Mouse (Mus musculus) activated CD4-positive, CD25-positive, alpha-beta regulatory T cell, adult 4 months (primary cell): ENCODE data around the gene Oscp1. TPM values are rescaled to one million over a fixed set of nuclear protein-coding genes. Genes with fewer than 3 reads are reported as not detected.
A peak's percentile ranks its signal among the peaks of the same experiment; 100 is the strongest.

ENCODE experiments used
- ATAC-seq: one replicate; pipeline ENCODE4 v1.8.0; 2017
- polyA plus RNA-seq, 2 experiments: library from polyadenylated mRNA; unstranded; fragments of 100-300 nt; shearing (Covaris generic); gene quantifications; one replicate each; pipeline ENCODE4 v1.2.1; 2017

The Oscp1 gene
- polyA plus RNA-seq, 2 experiments from 2014 or later, result 0.47 to 0.69 TPM

DNA sequence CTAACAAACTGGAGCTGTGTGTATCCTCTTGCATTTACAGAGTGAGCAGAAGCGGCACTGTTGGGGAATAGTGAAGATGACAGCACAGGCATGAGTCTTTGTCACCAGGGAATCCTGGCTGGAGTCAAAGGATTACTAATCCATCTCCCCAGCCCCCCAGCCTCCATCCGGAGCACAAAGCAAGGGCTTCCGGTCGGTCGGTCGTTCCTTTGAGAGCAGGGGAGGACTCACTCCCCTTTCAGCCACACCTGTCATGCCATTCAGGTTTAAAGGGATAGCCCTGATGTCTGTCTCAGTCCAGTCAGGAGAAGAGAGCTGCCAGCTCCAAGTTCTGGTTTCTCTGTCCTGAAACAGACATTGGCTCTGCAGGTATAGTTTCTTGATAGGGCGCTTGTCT lies 52.8 kb downstream of the Oscp1 start:
- peak; percentile 21 for ATAC-seq

DNA sequence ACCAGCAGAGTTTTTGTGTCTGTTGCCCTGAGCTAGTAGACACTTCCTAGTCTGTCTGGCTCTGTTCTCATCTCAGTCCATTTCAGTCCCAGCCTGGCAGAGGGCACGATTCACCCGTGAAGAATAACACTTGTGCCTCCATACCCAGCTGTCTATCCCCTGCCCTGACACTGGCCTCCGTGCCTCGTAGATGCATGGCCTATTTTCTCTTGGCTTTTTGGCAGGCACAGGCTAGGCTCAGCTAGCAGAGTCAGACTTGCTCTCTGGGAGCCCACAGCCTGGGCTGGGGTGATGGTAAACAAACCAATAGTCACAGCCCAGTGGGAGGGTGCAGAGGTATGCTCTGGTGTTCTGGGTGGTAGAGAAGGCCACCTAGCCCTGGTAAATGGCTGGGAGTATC lies 54.9 kb downstream of the Oscp1 start:
- no peak for ATAC-seq

GRCm38 (mm10) chr4:126113943-126114342 lies 55.6 kb downstream of the Oscp1 start:
- no peak for ATAC-seq

- no peak for ATAC-seq
These were observed 57.0 kb downstream of the Oscp1 start for GRCm38 (mm10) chr4:126115411-126115810.

GRCm38 (mm10) chr4:126115871-126116521 lies 57.6 kb downstream of the Oscp1 start:
- no peak for ATAC-seq

- ATAC-seq, result no peak
These were observed 58.8 kb downstream of the Oscp1 start for GRCm38 (mm10) chr4:126117116-126117515.

DNA sequence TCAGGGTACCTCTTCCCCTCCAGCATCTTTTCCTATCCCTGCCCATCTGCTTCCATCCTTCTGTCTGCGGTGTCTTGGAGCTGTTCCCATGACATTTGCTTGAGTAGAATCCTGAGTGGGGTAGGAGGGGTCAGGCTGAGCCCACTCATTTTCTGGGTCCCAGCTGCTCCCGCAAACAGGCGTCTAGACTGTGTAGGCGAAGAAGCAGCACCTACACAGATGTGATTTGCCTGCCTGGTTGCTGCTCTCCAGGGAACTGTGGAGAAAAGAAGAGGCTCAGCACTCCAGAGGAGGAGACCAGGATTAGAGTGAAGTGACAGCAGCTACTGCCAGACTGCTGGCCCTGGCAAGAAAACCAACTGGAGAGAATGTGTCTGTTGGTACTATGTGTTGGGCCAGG lies 60.3 kb downstream of the Oscp1 start:
- ATAC-seq, result no peak

DNA sequence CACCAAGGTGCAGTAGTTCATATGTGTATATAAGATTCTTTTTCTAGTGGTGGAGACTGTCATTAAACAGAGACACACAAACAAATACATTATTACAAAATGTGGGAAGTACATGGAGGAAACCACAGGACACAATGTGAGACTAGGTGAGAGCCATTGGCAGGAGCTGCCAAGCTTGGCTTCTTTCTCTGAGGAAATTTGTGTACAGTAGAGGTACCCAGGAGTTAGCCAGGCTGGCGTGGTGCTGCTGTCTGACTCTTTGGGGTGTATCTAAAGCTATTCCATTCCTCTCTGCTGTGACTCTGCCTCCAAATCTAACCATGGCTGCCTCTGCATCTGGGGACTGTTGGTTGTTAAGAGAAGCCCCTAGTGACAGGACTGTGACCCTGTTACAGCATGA lies 60.7 kb downstream of the Oscp1 start:
- no peak for ATAC-seq

DNA sequence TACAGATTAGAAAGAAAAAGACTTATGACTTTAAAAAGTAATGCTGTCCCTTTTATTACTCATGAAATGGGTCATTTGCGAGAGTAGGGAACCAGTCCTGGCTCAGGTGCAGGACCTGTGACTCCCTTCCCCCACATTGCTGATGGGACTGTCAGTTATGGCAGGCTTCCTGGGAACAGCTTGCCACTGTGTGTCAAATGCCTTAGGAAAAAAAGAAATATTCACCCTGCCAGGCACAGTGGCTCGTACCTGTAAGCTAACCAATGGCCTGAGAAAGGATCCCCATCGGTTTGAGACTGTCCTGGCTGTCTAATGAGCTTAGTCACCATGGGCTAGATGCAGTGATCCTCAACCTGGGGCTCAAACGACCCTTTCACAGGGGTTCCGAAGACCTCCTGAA lies 61.7 kb downstream of the Oscp1 start:
- ATAC-seq, result no peak

- no peak for ATAC-seq
These were observed 62.1 kb downstream of the Oscp1 start for GRCm38 (mm10) chr4:126120506-126120905.

DNA sequence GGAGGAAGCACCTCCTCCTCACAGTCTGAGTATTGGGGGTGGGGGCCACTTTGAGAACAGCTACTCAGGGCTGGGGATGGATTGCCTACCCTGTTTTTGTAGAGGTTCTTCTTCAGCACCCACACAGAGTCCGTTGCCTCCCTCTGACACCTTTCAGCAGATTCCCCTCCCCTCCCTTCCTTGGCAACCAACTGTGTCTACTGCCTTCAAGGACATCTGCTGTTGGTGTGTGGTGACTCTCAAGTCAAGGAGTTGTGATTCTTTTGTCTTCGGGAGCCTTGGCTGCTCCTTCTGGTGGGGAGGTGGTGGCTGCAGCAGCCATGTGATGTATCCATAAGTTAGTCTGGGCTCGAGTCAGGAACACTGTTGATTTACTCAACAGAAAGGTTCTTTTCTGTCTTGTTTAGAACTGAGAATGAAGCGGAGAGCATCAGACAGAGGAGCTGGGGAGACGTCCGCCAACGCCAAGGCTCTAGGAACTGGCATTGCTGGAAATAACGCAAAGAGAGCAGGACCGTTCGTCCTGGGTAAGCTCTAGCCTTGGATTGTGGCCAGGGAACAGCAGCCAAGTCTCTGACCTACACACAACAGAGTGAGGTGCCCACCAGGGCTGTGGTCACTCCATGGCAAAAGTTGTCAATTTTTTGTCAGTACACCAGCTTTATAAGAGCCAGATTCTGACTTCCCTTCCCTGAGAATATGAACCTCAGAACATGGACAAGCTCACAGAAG lies 65.1 kb downstream of the Oscp1 start:
- ATAC-seq, result no peak

- no peak for ATAC-seq
These were observed 72.1 kb downstream of the Oscp1 start for GRCm38 (mm10) chr4:126130502-126130901.

DNA sequence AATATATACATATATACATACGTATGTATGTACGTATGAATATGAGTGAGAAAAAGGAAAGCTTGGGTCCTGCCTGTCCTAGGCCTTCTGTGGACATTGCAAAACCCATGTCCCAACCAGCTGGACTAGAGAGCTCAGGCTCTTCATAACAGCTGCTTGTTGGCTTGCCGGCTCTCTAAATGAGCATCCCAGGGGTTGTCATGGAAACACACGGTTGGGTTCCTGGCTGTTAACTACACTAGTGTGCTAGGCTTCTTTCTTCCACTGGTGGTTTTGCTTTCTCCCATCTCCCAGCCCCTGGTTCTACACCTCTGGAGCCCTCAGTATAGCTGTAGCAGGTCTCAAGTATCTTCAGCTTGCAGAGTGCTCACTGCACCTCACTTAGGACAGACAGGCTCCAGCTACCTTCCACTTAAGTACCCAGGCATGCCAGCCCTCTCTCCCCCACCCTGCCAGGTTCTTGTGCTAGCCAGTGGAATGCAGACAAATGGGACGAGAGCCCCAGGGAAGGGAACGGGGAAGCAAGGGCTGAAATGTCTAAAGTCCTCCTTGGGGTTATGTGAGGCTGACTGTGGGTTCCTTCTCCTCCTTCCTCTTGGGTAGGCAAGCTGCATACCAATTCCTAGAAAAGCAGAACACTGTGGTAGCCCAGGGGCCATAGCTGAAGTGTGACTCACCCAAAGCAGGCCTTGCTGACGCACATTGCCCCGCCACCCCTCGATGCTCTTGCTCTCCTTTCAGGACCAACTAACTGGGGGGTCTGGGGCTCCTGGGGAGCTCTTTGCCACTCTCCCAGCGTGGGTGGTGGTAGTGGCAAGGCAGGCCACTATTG lies 73.1 kb downstream of the Oscp1 start:
- no peak for ATAC-seq

DNA sequence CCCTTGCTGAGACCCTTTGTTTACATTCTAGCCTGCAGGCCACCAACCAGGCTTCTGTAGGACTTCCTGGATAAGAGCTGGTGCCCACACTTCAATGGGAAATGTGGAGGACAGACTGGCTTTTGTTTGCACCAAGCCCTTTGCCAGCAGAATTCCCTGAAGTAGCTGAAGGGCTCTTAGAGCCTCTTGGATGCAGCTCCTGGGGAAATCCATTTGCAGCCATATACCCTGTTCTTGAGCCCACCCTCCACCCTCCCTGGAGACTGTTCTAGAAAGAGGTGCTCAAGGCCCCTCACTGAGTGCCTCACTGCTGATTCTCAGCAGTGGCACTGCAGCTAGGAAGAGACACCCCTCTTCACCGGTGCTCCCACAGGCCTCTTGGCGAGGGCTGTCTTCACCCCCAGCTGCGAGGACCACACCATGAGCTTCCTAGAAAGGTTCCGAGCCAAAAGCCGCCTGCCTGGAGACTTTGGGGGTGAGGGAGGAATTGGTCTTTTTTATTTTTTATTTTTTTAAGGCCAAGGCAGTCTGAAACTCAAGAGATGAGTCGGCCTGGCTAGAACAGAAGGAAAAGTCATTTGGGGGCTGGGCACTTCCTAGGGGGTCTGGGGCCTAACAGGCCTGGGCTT lies 74.4 kb downstream of the Oscp1 start:
- ATAC-seq, result no peak

GRCm38 (mm10) chr4:126134236-126134635 lies 75.9 kb downstream of the Oscp1 start:
- no peak for ATAC-seq

GRCm38 (mm10) chr4:126134639-126135038 lies 76.3 kb downstream of the Oscp1 start:
- no peak for ATAC-seq

DNA sequence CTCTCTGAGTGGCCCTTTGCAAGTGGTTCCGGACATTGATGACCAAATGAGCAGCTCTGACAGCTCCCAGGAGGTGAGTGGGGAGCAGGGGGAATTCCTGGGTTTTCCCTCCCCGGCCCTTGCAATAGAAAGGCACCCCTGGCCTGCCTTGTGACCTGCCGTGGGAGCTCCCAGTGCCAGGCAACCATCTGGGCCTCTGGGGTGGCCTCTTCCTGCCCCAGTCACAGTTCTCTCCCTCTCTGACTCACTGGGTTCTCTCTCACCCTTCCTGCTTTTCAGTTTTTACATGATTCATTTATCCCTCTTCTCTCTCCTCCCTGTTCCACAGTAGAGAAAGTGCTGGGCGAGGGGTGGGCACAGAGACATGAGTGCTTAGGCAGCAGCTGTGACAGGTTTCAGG lies 79.4 kb downstream of the Oscp1 start:
- ATAC-seq, result no peak

DNA sequence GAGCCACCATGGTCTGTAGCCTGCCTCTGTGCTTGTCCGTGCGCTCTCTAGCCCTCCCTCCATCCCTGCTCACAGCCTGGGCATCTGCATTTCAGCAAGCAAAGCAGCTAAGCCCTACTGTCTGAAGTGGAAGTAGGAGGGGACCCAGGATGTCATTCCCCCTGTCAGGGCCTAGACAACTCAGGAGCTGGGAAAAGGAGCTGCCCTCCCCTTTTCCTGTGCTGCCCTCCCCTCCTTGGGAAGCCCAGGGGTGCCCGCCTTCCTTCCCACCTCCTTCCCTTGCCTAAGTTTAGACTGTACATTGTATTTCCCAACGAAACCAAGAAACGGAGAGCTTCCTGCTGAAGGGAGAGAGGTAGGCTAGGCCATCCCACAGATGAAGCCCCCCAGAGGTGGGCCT lies 82.7 kb downstream of the Oscp1 start:
- no peak for ATAC-seq

Other genes with a start within 250 kb of the Oscp1 start
- under 1 TPM; 0.24 to 0.38 TPM for gene Csf3r, start 34.0 kb upstream of the Oscp1 start, polyA plus RNA-seq
- gene Mrps15, start 11.6 kb upstream of the Oscp1 start, polyA plus RNA-seq, result 10 to 100 TPM; 63.7 to 77.4 TPM
- gene Lsm10, start 38.1 kb downstream of the Oscp1 start, polyA plus RNA-seq, result 10 to 100 TPM; 67.3 to 70.5 TPM
- gene Stk40, start 45.4 kb downstream of the Oscp1 start, polyA plus RNA-seq, result 10 to 100 TPM; 15.5 to 20.4 TPM
- 10 to 100 TPM; 18.8 to 19.0 TPM for gene Eva1b, start 89.2 kb downstream of the Oscp1 start, polyA plus RNA-seq
- gene Sh3d21, start 104.9 kb downstream of the Oscp1 start, polyA plus RNA-seq, result under 1 TPM in 1 of 2 experiments, not detected in 1; 0.92 TPM
- gene Thrap3, start 144.2 kb downstream of the Oscp1 start, polyA plus RNA-seq, result 100 to 1,000 TPM; 205 to 236 TPM
- gene Map7d1, start 197.8 kb downstream of the Oscp1 start, polyA plus RNA-seq, result 1 to 10 TPM; 6.7 to 7.4 TPM
- 10 to 100 TPM; 57.1 to 80.8 TPM for gene Trappc3, start 203.8 kb downstream of the Oscp1 start, polyA plus RNA-seq
- gene Col8a2, start 228.2 kb downstream of the Oscp1 start, polyA plus RNA-seq, result not detected